Mouse (Mus musculus) left cerebral cortex, postnatal 10 days (tissue): ENCODE measurements around the gene Ivd. TPM values are rescaled to one million over a fixed set of nuclear protein-coding genes. Genes with fewer than 3 reads are reported as not detected.

ENCODE experiments used
- DNase-seq, 2 experiments: peaks; one replicate each; pipeline ENCODE4 v3.0.0; 2021 to 2022; ENCODE audit warnings: low spot score in 2 of 2, mixed read lengths in 1 of 2; ENCODE audit errors: extremely low spot score in 1 of 2
- intact Hi-C: fragments of 180-260 bp; cut with DNase I; formaldehyde crosslinking; loops from one replicate; pipeline ENCODE4 v1.15.1; 2025
- total RNA-seq, 2 experiments: library from RNA; stranded (reverse); gene quantifications; 2 replicates each; pipeline ENCODE4 v1.2.3; 2021

Ivd gene
- 10 to 100 TPM; 63.1 to 70.0 TPM for total RNA-seq

DNA sequence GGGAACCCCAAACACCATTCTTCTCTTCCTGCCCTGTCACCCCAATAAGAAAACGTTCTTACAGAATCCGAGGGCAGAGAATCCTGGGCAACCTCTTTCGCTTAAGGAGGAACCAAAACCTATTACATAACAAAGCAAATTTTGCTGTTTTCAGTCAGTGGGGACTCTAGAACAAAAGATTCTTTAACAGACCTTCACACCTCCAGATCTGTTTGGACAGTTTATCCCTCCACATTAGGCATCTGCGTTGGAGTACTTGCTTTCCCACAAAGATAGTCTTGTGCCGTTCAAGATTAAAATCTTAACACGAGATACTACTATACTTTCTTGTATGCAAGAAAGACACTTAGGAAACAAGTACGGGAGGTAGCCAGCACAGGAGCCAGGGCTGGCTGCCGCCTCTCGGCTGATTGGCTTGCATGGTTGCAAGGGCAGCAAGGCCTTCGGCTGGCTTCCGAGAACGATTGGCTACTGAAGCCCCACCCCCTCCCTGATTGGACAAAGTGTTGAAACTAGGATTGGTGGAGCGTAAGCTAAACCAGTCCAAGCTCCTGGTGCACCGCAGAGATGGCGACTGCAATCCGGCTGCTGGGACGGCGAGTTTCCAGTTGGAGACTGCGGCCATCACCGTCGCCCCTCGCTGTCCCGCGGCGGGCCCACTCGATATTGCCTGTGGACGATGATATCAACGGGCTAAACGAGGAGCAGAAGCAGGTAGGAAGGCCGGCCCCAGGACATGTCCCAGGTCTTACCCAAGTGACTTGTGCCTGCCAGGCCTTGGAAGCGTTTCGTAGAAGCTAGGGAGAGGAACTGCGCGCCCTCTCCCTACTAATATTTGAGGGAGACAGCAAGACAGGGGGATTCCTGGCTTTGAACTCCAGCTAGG lies at the start of gene Ivd:
Ivd (plus strand) TSS at position 501 of the 886 bp plus-strand sequence.
- peak; percentile 92 to 93 for DNase-seq
- intact Hi-C loops: no loop called here

DNA sequence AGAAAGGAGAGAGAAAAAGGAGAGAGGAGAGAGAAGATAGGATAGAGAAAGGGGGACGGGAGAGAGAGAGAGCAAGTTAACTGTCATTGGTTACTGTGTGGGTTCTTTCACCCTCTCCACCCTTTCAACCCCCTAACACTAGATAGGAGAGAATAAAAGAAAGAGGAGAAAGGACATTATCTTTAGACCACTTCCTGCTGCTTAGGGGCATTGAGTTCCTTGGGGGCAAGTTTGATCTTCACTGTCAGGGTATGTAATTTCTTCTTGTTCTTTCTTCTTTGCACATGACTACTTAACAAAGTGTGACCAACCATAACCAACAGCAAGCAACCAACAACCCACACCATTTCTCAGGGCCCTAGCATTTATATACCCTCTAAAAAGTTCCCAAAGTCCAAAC lies 49.0 kb upstream of the Ivd start:
- intact Hi-C loops: no loop called here
- no peak for DNase-seq

DNA sequence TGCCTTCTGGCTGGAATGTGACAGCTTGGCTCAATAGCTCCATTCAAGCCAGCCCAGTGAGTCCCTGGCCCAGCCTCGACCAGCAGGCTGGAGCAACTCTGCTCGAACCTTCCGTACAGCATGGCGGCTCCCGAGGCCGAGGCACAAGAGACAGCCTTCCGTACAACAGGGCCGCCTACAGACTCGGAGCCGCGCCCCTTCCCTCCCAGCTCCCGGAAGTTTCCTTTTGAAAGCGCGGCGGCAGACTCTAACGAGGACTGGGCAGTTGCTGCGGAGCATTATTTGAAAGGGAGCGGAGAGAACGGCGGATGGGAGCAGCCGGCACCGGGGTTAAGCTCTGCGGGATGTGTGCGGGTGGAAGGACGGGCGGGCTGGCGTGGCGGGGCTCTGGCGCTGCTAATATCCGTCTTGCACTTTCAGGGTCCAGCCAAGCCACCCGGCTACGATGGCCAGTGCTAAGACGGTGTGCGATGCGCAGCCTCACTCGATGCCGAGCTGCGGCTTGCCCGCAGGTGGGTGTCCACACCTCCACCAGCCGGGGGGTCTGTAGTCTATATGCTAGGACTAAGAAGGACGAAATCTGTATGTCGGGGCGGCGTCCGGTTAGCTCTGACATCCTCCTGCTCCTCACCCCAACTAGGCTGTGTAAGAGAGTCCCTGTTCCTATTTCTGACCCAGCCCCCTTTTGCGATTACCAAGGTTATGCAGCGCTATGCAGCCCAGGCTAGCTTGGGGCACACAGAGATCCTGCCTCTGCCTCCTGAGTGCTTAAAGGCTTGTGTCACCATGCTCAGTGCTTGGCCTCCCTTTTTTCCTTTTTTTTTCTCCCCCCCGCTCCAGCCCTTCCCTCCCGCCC lies 47.5 kb upstream of the Ivd start, which contains the start of gene Knstrn:
Knstrn (plus strand) TSS at position 23 of the 856 bp plus-strand sequence.
- DNase-seq: peak; percentile 86 to 91
- intact Hi-C loops: no loop called here

DNA sequence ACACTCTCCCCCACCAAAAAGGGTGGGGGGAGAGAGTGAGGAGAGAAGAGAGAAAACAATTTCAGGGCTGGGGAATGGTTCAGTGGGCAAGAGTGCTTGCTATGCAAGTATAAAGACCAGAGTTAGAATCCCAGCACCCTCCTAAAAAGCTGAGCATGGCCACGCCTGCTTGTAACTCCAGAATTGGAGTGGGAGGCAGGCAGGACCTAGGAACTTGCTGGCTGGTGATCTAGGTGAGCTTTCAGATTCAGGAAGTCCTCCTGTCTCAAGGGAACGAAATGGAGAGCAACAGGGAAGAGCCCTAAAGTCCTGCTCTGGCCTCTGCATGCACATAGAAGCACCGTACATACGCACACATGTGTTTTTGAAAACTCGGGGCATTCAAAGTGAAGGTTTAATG lies 39.0 kb upstream of the Ivd start:
- DNase-seq: no peak
- intact Hi-C loops: no loop called here

DNA sequence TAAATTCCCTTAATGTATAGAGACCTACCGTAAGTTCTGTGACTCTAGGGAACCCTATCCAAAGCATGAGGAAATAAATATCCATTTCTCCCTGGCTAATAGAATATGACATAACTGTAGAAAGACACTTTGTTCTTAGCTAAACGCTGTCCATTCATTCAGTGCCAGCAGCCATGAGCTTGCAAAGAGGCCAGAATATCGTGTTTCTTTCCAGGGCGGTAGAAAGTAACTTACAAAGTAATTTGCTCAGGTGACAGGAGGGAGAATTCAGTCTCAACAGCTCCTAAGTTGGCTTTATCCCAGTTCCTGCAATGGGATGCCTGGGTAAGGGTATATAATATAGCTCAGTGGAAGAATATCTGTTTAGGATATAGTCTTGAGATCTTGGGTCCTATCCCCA lies 37.4 kb upstream of the Ivd start:
- DNase-seq: no peak
- intact Hi-C loops: no loop called here

DNA sequence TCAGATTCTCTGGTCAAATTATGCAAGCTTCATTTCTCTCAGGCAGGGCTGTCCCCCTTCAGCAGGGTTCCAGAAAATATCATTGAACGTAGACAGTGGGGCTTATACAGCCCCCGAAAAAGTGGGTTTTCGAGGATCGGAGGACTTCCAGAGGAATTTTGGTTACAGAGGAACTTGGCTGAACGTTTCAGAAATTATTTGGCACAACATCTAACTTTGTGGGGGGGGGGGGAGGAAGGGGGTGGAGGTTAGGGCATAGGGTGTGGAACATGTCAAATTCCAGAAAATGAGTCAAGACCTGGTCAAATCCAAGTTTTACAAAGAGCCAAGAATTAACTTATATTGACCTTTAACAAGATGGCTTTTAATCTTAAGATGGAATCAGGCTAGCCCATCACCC lies 32.7 kb upstream of the Ivd start:
- intact Hi-C loops: no loop called here
- DNase-seq: no peak

DNA sequence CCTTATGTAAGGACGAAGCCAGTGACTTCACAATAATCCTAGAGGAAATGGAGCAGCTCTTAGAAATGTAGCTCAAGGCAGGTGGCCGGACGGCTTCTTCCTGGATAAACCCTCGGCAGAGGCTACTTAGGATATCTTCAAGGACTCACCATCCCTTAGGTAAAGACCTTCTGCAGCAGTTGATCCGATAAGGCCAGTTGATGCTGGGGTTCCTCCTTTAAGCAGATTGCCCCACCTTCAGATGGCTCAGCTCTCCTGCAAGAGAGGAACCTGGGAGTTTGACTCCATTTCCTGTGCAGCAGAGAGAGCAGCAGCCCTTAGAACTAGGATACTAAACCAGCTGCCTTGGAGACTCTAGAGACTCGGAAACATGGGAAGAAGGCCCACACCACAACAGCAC lies 27.7 kb upstream of the Ivd start:
- DNase-seq: no peak
- intact Hi-C loops: no loop called here

DNA sequence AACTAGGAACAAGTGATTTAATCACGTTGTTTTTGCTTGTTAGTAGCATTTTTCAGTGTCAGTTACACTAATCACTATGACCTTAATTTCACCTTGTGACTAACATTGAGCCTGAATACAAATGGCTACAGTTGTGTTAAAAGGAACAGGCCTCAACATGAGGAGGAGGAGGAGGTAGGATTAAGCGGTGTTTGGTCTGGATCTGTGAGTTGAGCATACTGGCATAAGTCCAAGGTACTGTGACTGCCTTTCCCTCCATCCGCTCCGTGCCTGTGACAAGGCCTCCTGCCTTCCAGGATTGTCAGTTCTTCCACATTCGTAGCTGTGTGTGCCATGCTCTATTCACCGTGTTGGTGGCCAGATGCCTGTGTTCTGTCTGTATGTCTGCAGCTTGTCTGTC lies 26.6 kb upstream of the Ivd start:
- intact Hi-C loops: no loop called here

DNA sequence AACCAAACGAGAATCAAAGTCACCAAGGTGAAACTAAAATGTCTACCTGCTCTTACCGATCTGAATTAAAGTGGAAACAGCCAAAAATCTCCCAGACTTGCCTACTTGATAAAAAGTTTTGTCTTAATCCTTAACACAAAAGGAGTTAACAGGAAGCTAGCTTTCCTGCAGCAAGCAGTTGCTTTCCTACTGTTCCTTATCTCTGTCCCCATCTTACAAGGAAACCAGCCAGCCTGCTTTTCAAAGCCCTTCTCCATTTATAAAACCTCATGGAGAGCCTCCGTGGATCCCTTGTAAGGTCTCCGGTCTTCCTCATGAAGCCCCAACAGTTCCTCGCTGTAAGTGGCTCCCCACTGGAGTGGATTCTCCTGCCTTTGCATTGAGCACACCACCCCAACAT lies 23.4 kb upstream of the Ivd start:
- no peak for DNase-seq
- intact Hi-C loops: no loop called here

More for the DNA sequence above, 26.6 kb upstream of the Ivd start:
- DNase-seq: no peak

DNA sequence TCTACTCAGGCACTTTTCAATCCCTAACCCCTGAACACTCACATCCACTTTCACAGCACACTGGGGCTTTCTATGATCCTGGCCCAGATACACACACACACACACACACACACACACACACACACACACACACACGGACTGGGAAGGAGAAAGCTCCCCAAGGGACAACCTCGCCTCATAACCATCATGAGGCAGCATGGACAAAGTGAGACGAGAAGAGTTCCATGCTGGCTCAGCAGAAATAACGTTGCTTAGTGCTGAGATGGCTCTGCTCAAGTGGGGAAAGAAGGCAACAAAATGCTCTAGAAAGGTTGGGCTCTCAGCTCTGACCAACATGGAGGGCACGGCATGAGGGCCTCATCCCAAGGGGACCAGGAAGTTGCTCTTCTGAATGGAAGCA lies 20.6 kb upstream of the Ivd start:
- intact Hi-C loops: no loop called here

DNA sequence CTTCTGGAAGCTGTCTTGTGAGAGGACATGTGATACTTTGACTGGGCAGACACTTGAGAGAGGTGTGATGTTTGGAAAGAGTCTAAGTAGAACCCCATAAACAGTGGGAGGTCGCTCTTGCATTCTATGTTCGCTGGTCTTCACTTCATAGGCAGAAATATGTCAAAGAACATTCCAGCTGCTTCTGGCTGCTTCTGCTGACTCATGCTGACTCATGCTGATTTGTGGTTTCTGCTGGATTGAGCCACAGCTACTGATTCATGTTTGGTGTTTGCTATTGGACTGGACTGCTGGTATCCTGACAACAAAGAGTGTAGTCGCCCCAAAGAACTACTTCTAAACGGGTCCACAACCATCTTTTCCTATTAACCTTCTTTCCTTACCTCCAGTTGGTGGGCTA lies 20.0 kb upstream of the Ivd start:
- no peak for DNase-seq
- intact Hi-C loops: no loop called here

More for the DNA sequence above, 20.6 kb upstream of the Ivd start:
- no peak for DNase-seq

DNA sequence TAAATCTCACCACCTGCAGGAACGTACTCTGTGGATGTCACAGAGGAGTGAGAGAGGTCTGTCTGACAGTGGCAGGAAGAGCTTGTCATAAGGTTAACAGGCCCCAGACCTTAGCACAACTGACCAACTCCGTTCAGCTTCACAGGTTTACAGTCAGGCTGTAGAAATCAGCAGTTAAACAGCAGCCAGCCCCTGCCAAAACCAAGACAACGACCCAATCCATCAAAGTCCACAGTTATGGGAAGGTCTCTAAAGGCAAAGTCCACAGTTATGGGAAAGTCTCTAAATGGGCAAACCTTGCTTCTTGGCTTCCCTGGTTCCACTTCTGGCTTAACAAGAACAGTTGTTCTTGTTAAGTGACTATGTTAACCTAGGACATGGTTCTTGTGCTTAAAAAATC lies 17.3 kb upstream of the Ivd start:
- intact Hi-C loops: no loop called here
- DNase-seq: no peak

DNA sequence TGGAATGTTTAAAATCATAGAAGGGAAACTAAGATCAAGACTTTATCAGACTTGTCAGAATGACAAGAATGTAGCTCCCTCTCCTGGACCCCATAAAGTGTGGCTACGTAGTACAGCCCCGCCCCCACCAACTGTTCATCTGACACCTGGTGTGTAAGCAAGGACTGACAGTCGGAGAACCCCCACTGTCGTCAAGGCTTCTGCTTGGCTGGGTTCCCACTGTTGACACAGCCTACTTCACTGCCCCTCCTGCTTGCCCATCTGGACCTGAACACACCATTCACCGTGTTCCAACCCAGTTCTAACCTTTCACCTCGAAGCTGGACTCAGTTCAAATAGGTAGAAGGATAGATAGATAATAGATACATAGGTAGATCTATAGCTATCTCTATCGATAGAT lies 15.5 kb upstream of the Ivd start:
- DNase-seq: peak in 1 of 2 experiments; percentile 47
- intact Hi-C loops: no loop called here

DNA sequence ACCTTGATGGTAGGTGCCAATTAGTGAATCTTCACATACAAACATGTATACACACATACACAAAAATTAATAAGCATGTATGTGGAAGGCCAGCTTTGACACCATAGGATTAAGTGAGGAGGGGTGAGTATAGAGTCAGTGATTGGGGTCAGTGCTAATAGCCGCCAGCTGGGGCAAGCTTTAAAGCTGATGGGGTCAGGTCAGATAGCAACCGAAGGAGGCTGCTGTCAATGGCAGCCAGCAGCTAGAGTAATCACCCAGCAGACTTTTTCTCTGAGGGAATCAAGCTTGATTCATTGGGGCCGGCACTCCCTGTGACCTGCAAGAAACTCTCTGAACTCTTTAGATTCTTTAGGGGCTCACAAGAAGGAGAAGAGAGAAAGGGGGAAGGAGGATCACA lies 10.0 kb upstream of the Ivd start:
- intact Hi-C loops: no loop called here
- no peak for DNase-seq

DNA sequence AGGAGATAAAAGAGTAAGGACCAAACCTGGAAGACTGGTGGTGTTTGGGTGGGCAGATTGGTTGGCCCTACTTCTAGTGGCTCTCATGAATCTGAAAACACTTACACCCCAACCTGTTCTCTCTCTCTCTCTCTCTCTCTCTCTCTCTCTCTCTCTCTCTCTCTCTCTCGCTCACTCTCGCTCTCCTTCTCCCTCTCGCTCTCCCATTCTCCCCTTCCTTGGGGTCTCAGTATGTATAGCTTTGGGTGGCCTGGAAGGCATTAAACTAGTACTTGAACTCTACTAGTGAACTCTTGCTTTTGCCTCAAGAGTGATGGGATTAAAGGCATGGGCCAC lies 554 bp downstream of the Ivd start:
- intact Hi-C loops: no loop called here
- DNase-seq: no peak

DNA sequence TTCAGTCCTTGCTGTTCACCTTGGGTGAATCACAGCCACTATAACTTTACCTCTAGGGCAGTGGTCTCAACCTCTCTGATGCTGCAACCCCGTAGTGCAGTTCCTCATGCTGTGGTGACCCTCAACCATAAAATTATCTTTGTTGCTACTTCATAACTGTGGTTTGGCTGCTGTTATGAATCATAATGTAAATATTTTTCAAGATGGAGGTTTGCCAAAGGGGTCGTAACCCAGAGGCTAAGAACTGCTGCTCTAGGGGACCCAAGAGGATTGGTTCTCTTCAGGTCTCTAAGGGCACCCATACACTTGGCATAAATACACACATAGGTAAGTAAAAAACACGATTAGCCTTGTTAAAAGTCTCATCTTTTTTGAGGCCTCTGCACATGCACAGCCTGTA lies 8.8 kb downstream of the Ivd start:
- intact Hi-C loops: no loop called here
- DNase-seq: no peak

DNA sequence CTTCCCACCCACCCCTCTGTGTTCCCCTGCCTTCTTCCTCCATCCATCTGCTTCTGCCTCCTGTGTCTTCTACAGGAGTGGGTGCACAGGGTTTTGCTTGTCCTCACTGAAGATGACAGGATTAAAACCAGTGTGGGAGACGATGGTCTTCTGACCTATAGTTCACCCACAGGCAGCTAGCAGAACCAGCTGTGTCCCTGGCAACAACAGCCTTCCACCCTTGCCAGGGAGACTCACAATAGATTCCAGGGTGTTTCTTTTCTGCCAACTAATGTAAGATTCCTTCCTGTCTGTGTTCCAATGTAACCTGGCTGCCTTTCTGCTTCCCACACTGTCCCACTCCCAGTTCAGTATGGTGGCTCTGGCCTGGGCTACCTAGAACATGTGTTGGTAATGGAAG lies 9.3 kb downstream of the Ivd start:
- no peak for DNase-seq
- intact Hi-C loops: no loop called here

DNA sequence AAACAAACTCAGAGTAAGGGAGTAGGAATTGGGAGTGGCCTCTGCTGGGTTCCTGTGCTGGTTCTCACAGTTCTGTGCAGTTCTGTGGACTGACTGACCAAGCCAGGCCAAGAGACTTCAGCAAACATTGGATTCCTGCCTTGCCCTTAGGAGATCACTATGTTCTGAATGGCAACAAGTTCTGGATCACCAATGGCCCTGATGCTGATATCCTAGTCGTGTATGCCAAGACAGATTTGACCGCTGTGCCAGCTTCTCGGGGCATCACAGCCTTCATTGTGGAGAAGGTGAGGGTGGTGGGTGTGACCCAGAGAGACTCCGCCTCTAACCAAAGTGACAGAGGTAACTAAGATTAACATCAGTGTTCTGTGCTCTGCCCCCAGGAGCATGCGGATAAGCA lies 11.3 kb downstream of the Ivd start:
- intact Hi-C loops: no loop called here
- DNase-seq: no peak

DNA sequence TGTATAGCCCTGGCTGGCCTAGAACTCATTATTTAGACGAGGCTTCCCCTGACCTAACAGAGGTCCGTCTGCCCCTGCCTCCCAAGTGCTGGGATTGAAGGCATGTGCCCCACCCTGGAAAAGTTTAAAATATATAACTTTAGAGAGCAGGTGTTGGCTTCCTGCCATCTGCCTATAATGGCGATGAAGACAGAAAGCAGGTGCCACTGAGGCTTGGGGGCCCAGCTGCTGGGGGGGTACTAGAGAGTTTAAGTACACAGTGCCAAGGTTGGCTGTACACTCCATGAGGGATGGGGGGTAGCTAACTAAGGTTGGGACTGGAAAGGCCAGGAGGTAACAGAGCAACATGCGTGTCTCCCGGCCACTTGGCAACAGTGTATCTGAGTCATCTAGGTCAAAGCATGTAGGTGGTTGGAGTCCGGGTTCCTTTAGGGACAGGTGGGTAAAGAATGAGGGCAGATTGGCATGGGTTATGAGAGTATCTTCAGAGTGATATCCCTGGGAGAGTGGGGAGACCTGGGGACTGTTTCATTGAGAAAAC lies 12.2 kb downstream of the Ivd start:
- DNase-seq: no peak
- intact Hi-C loops: no loop called here

DNA sequence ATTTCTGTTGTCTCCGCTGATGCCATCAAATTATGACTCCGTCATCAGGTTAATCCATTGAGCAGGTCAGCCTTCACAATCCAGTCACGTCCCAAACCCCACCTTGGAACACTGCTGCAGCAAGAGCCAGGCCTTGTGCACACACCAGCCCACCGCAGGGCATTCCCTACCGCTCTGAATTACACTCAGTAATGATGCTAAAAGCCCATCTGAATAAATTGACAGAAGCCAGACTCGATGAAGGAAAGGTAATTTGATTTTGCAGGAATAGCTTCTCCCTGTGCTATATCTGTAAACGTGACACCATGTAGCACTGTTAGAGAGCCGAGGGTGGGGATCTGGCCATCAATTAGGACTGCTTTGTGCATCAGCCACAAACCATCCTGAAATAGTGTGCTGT lies 13.6 kb downstream of the Ivd start:
- DNase-seq: no peak
- intact Hi-C loops: no loop called here
